ENCODE assay signal across 10 mouse cellular contexts in the genomic region with DNA sequence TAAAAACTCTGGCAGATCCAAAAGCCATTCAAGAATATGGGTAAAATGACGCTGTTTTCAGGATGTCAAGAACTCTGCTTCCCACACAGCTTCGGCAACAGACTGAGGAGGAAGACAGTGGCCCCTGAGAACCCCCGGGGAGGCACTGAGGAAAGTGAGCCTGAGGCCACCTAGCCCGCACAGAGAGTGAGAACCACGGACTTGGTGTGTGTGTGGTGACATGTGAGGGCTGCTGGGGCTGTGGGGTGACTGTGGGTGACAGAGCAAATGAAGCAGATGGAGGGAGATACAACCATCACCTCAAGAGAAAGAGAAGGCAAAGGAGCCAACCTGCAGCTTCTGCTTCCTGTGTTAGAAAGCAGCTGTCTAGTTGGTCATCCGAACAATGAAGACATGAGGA. TPM values are rescaled to one million over a fixed set of nuclear protein-coding genes. Genes with fewer than 3 reads are reported as not detected.
A peak's percentile ranks its signal among the peaks of the same experiment; 100 is the strongest.
DNase-seq lines count a peak whose midpoint lies in the region; ATAC-seq and TF ChIP-seq lines count a peak whose summit lies in the region.
"Had no signal": no experiment of that assay in that cellular context is flagged by ENCODE, and none has a peak within 500 bp of the region (broad histone marks: within the 10 kb centered on the region; RNA-seq: fewer than 3 reads in every experiment).

No protein-coding gene starts in this region.

- ATAC-seq in forebrain, embryonic 13.5 days, result no peak
- ATAC-seq in forebrain, postnatal 0 days, result no peak
- ATAC-seq in lung, embryonic 15.5 days (ENCODE audit: borderline replicate concordance, extremely low read depth, low FRiP score, low TSS enrichment), result no peak
- ATAC-seq in erythroid progenitor cell, adult 5-6 weeks (replicated peaks; ENCODE audit: low FRiP score, poor library complexity, severe bottlenecking), result no peak

- peak overlapping the region; percentile 22; the same call in 1 of the 2 replicates for H3K27ac ChIP-seq in forebrain, embryonic 13.5 days
- H3K27ac ChIP-seq in forebrain, postnatal 0 days (ENCODE audit: low read depth, low read length), result no peak overlapping the region
- peak overlapping the region; percentile 39; the same call in 1 of the 2 replicates for H3K27ac ChIP-seq in lung, embryonic 15.5 days
- peak overlapping the region; percentile 36 for H3K27ac ChIP-seq in cortical plate, adult 2 months (ENCODE audit: insufficient read depth, low read length)
- H3K27ac ChIP-seq: neural tube, embryonic 12.5 days had no signal

- no peak for DNase-seq in forebrain, postnatal 0 days
- no peak for DNase-seq in lung, postnatal 36 days
- DNase-seq in cerebellum, postnatal 14 days, result no peak
- DNase-seq: lung, adult 2 months had no signal

- WGBS in forebrain, embryonic 13.5 days, result 79% methylated on average over 6 of the region's 6 CpGs
- WGBS in forebrain, postnatal 0 days, result 68% methylated on average over 6 of the region's 6 CpGs
- WGBS in lung, embryonic 15.5 days, result 45% methylated on average over 6 of the region's 6 CpGs

- H3K4me2 ChIP-seq in forebrain, embryonic 13.5 days, result no peak overlapping the region
- no peak overlapping the region for H3K4me2 ChIP-seq in forebrain, postnatal 0 days (ENCODE audit: low read depth)
- no peak overlapping the region for H3K4me2 ChIP-seq in lung, embryonic 15.5 days
- H3K4me2 ChIP-seq: neural tube, embryonic 12.5 days had no signal

- H3K4me3 ChIP-seq in forebrain, embryonic 13.5 days, result no peak overlapping the region
- H3K4me3 ChIP-seq in forebrain, postnatal 0 days (ENCODE audit: low read depth, low read length), result no peak overlapping the region
- no peak overlapping the region for H3K4me3 ChIP-seq in lung, embryonic 15.5 days
- H3K4me3 ChIP-seq in cortical plate, adult 2 months (ENCODE audit: insufficient read depth, low read length), result no peak overlapping the region
- peak overlapping the region; percentile 30 for H3K4me3 ChIP-seq in megakaryocyte, embryonic 14.5 days (replicated peaks)
- H3K4me3 ChIP-seq: neural tube, embryonic 12.5 days had no signal

- H3K9ac ChIP-seq in forebrain, embryonic 13.5 days, result peak overlapping the region; percentile 13; the same call in 1 of the 2 replicates
- no peak overlapping the region for H3K9ac ChIP-seq in forebrain, postnatal 0 days
- 0 out of 2 replicates have a peak overlapping the region, but pooled peaks have one; percentile 5 for H3K9ac ChIP-seq in lung, embryonic 15.5 days
- H3K9ac ChIP-seq: neural tube, embryonic 12.5 days had no signal

- TF ChIP-seq CTCF in forebrain, postnatal 0 days (IDR thresholded peaks at IDR 0.05; ENCODE audit: low read depth), result no peak
- no peak for TF ChIP-seq CTCF in cortical plate, adult 2 months (IDR thresholded peaks at IDR 0.05; ENCODE audit: extremely low read depth, insufficient read depth, low read length)

- H3K27me3 ChIP-seq in forebrain, embryonic 13.5 days, result no peaks in the 10 kb centered on the region
- no peaks in the 10 kb centered on the region for H3K27me3 ChIP-seq in forebrain, postnatal 0 days (ENCODE audit: insufficient read depth, low read length)
- no peaks in the 10 kb centered on the region for H3K27me3 ChIP-seq in lung, embryonic 15.5 days
- H3K27me3 ChIP-seq in megakaryocyte, embryonic 14.5 days (replicated peaks), result no peaks in the 10 kb centered on the region
- H3K27me3 ChIP-seq: neural tube, embryonic 12.5 days had no signal

- H3K36me3 ChIP-seq in forebrain, embryonic 13.5 days (ENCODE audit: poor library complexity, severe bottlenecking), result peaks cover 6% of the 10 kb centered on the region; the same call in 1 of the 2 replicates
- no peaks in the 10 kb centered on the region for H3K36me3 ChIP-seq in forebrain, postnatal 0 days (ENCODE audit: insufficient read depth)
- no peaks in the 10 kb centered on the region for H3K36me3 ChIP-seq in lung, embryonic 15.5 days
- H3K36me3 ChIP-seq in megakaryocyte, embryonic 14.5 days (replicated peaks; ENCODE audit: low read length), result peaks cover 40% of the 10 kb centered on the region

- no peaks in the 10 kb centered on the region for H3K9me3 ChIP-seq in forebrain, embryonic 13.5 days (replicated peaks)
- H3K9me3 ChIP-seq in forebrain, postnatal 0 days (ENCODE audit: low read length), result no peaks in the 10 kb centered on the region
- H3K9me3 ChIP-seq in lung, embryonic 15.5 days, result no peaks in the 10 kb centered on the region; the same call in 1 of the 2 replicates
- H3K9me3 ChIP-seq in megakaryocyte, embryonic 14.5 days, result no peaks in the 10 kb centered on the region
- H3K9me3 ChIP-seq: neural tube, embryonic 12.5 days had no signal

- peaks cover 18% of the 10 kb centered on the region for H3K4me1 ChIP-seq in forebrain, embryonic 13.5 days
- H3K4me1 ChIP-seq in forebrain, postnatal 0 days (ENCODE audit: insufficient read depth), result no peaks in the 10 kb centered on the region; the same call in 1 of the 2 replicates
- H3K4me1 ChIP-seq in lung, embryonic 15.5 days, result peaks cover 11% of the 10 kb centered on the region
- peaks cover 11% of the 10 kb centered on the region for H3K4me1 ChIP-seq in cortical plate, adult 2 months (ENCODE audit: control insufficient read depth, insufficient read depth, low read length)
- peaks cover 74% of the 10 kb centered on the region for H3K4me1 ChIP-seq in megakaryocyte, embryonic 14.5 days

- no peak for TF ChIP-seq POLR2A in cortical plate, adult 2 months (IDR thresholded peaks at IDR 0.05; ENCODE audit: extremely low read depth, insufficient read depth, low read length)

RNA-seq across cellular contexts. Expression of gene Ralbp1, which starts 13.5 kb away (rescaled TPM):
- 56.9 and 58.4 TPM in 2 replicates for polyA plus RNA-seq in forebrain, embryonic 13.5 days (2015; fragmentation: Nextera tagmentation; extraction: Ambion mirVana)
- 39.9 and 40.7 TPM in 2 replicates for total RNA-seq in forebrain, postnatal 0 days (2014; rRNA removed)
- polyA plus RNA-seq in forebrain, postnatal 0 days (2015; fragmentation: Nextera tagmentation; extraction: Ambion mirVana), result 34.4 and 47.7 TPM in 2 replicates
- 74.2 and 81.9 TPM in 2 replicates for polyA plus RNA-seq in lung, embryonic 15.5 days (2015; fragmentation: Nextera tagmentation; extraction: Ambion mirVana)
- polyA plus RNA-seq in cortical plate, adult 2 months (2012; rRNA removed), result 47.3 and 48.1 TPM in 2 replicates
- polyA plus RNA-seq in megakaryocyte, embryonic 14.5 days (2012; ENCODE audit: insufficient read depth, low replicate concordance), result 83.9 and 184 TPM in 2 replicates
- 18.9 and 22.7 TPM in 2 replicates for total RNA-seq in erythroid progenitor cell, adult 5-6 weeks (2015; ENCODE audit: low replicate concordance)
- 40.8 and 45.1 TPM in 2 replicates for total RNA-seq in erythroid progenitor cell, adult 5-6 weeks (2017; ENCODE audit: low replicate concordance)
